In genomic region chr13:31139686-31140085, GRCm38 (mm10) we compare ENCODE assay signal across 32 mouse cellular contexts.
"Had no signal": no experiment of that assay in that cellular context is flagged by ENCODE, and none has a peak within 500 bp of the region (broad histone marks: within the 10 kb centered on the region; RNA-seq: fewer than 3 reads in every experiment).

No protein-coding gene starts in this region.

- H3K4me2 ChIP-seq: limb, embryonic 12.5 days; limb, embryonic 13.5 days; limb, embryonic 15.5 days; liver, embryonic 11.5 days; liver, embryonic 13.5 days; liver, embryonic 15.5 days; lung, embryonic 14.5 days; lung, embryonic 15.5 days; midbrain, embryonic 11.5 days; midbrain, embryonic 12.5 days; midbrain, embryonic 13.5 days; midbrain, embryonic 15.5 days; neural tube, embryonic 12.5 days had no signal

- H3K4me3 ChIP-seq: left cerebral cortex, adult 2 months; limb, embryonic 10.5 days; limb, embryonic 12.5 days; limb, embryonic 13.5 days; limb, embryonic 15.5 days; liver, embryonic 13.5 days; liver, embryonic 15.5 days; lung, embryonic 15.5 days; megakaryocyte, embryonic 14.5 days; midbrain, embryonic 10.5 days; midbrain, embryonic 12.5 days; midbrain, embryonic 13.5 days; midbrain, embryonic 15.5 days; myocyte; neural tube, embryonic 12.5 days had no signal

- H3K27ac ChIP-seq: left cerebral cortex, adult 2 months; limb, embryonic 10.5 days; limb, embryonic 12.5 days; limb, embryonic 13.5 days; limb, embryonic 15.5 days; liver, embryonic 13.5 days; liver, embryonic 14.5 days; liver, embryonic 15.5 days; lung, embryonic 15.5 days; macrophage; midbrain, embryonic 10.5 days; midbrain, embryonic 12.5 days; midbrain, embryonic 13.5 days; midbrain, embryonic 15.5 days; neural tube, embryonic 12.5 days had no signal

- H3K9ac ChIP-seq: limb, embryonic 12.5 days; limb, embryonic 13.5 days; limb, embryonic 15.5 days; liver, embryonic 13.5 days; liver, embryonic 14.5 days; liver, embryonic 15.5 days; liver, postnatal 0 days; lung, embryonic 14.5 days; lung, embryonic 15.5 days; midbrain, embryonic 12.5 days; midbrain, embryonic 13.5 days; midbrain, embryonic 15.5 days; neural tube, embryonic 12.5 days had no signal

- ATAC-seq: liver, postnatal 0 days; lung, postnatal 0 days; midbrain, embryonic 13.5 days; midbrain, embryonic 15.5 days; midbrain, embryonic 16.5 days had no signal

- H3K27me3 ChIP-seq: limb, embryonic 12.5 days; limb, embryonic 13.5 days; limb, embryonic 15.5 days; liver, embryonic 13.5 days; liver, embryonic 15.5 days; lung, embryonic 15.5 days; megakaryocyte, embryonic 14.5 days; midbrain, embryonic 12.5 days; midbrain, embryonic 13.5 days; midbrain, embryonic 15.5 days; neural tube, embryonic 12.5 days had no signal

- DNase-seq: left cerebral cortex, postnatal 4 days; liver; liver, embryonic 13.5 days; liver, postnatal 0 days; lung, adult 18-20 months; lung, adult 2 months; lung, embryonic 14.5 days; lung, postnatal 10 days; lung, postnatal 14 days; lung, postnatal 36 days; lung, postnatal 4 days; midbrain, embryonic 14.5 days had no signal

- H3K9me3 ChIP-seq: limb, embryonic 10.5 days; limb, embryonic 12.5 days; limb, embryonic 13.5 days; limb, embryonic 15.5 days; liver, embryonic 13.5 days; liver, embryonic 15.5 days; lung, embryonic 15.5 days; megakaryocyte, embryonic 14.5 days; midbrain, embryonic 10.5 days; midbrain, embryonic 12.5 days; midbrain, embryonic 13.5 days; midbrain, embryonic 15.5 days; neural tube, embryonic 12.5 days had no signal

- H3K4me1 ChIP-seq: limb, embryonic 10.5 days; limb, embryonic 12.5 days; limb, embryonic 13.5 days; limb, embryonic 15.5 days; liver, embryonic 13.5 days; liver, embryonic 15.5 days; lung, embryonic 15.5 days; megakaryocyte, embryonic 14.5 days; midbrain, embryonic 10.5 days; midbrain, embryonic 12.5 days; midbrain, embryonic 13.5 days; midbrain, embryonic 15.5 days; neural tube, embryonic 12.5 days had no signal

- H3K36me3 ChIP-seq: limb, embryonic 10.5 days; limb, embryonic 12.5 days; limb, embryonic 13.5 days; limb, embryonic 15.5 days; liver, embryonic 13.5 days; liver, embryonic 15.5 days; lung, embryonic 15.5 days; midbrain, embryonic 10.5 days; midbrain, embryonic 12.5 days; midbrain, embryonic 13.5 days; midbrain, embryonic 15.5 days; neural tube, embryonic 12.5 days had no signal
